Mouse (Mus musculus): ENCODE data around the gene Ints1. TPM values are rescaled to one million over a fixed set of nuclear protein-coding genes. Genes with fewer than 3 reads are reported as not detected.
"Not testable (repeated sequence)": the region's sequence is repeated elsewhere in the genome, so short reads cannot be mapped to it uniquely, and the experiment has no call there.

Ints1 gene
- total RNA-seq, 2 experiments from 2014 or later: 27.4 to 31.2 TPM

GRCm38 (mm10) chr5:139768216-139768615 is 7.3 kb downstream of the Ints1 start:
- peak in 1 of 2 experiments; percentile 3 for DNase-seq
- intact Hi-C loops (cut with DNase I): no loop called here

GRCm38 (mm10) chr5:139764296-139764695 is 11.2 kb downstream of the Ints1 start:
- intact Hi-C loops (cut with DNase I): no loop called here
- DNase-seq: no peak

GRCm38 (mm10) chr5:139758096-139758495 is 17.4 kb downstream of the Ints1 start:
- DNase-seq: no peak
- intact Hi-C loops (cut with DNase I): no loop called here

- intact Hi-C loops (cut with DNase I): no loop called here
- no peak for DNase-seq
These were observed 18.9 kb downstream of the Ints1 start for GRCm38 (mm10) chr5:139756586-139756985.

GRCm38 (mm10) chr5:139756135-139756534 is 19.3 kb downstream of the Ints1 start:
- intact Hi-C loops (cut with DNase I): no loop called here
- no peak for DNase-seq

GRCm38 (mm10) chr5:139754753-139755152 is 20.7 kb downstream of the Ints1 start:
- intact Hi-C loops (cut with DNase I): loop anchor here (5.0 kb wide), 1 partner anchor 217 kb away; no protein-coding TSS in a partner anchor
- DNase-seq: peak in 1 of 2 experiments; percentile 41

- peak; percentile 49 to 66 for DNase-seq
- intact Hi-C loops (cut with DNase I): loop anchor here (1.0 to 5.0 kb wide), 2 partner anchors 33 to 213 kb away; no protein-coding TSS in a partner anchor
These were observed 24.9 kb downstream of the Ints1 start for GRCm38 (mm10) chr5:139750535-139750934.

- intact Hi-C loops (cut with DNase I): loop anchor here (1.0 to 5.0 kb wide), 2 partner anchors 32 to 212 kb away; no protein-coding TSS in a partner anchor
- DNase-seq: no peak
These were observed 25.9 kb downstream of the Ints1 start for GRCm38 (mm10) chr5:139749413-139750125.

GRCm38 (mm10) chr5:139745771-139746170 is 29.7 kb downstream of the Ints1 start:
- no peak for DNase-seq
- intact Hi-C loops (cut with DNase I): no loop called here

GRCm38 (mm10) chr5:139742640-139743039 is 32.8 kb downstream of the Ints1 start:
- DNase-seq; intact Hi-C loops (cut with DNase I): not testable (repeated sequence)

GRCm38 (mm10) chr5:139738592-139739315 is 36.7 kb downstream of the Ints1 start:
- intact Hi-C loops (cut with DNase I): no loop called here
- no peak for DNase-seq

- no peak for DNase-seq
- intact Hi-C loops (cut with DNase I): no loop called here
These were observed 37.5 kb downstream of the Ints1 start for GRCm38 (mm10) chr5:139737841-139738591.

- no peak for DNase-seq
- intact Hi-C loops (cut with DNase I): no loop called here
These were observed 39.0 kb downstream of the Ints1 start for GRCm38 (mm10) chr5:139736504-139736940.

- intact Hi-C loops (cut with DNase I): no loop called here
- DNase-seq: peak; percentile 94 to 95
These were observed 39.6 kb downstream of the Ints1 start, which contains the start of gene Micall2 for GRCm38 (mm10) chr5:139735677-139736503. TSS of gene Micall2 (minus strand) at chr5:139736336.

GRCm38 (mm10) chr5:139734746-139735145 is 40.7 kb downstream of the Ints1 start:
- intact Hi-C loops (cut with DNase I): no loop called here
- no peak for DNase-seq

GRCm38 (mm10) chr5:139734016-139734415 is 41.5 kb downstream of the Ints1 start:
- no peak for DNase-seq
- intact Hi-C loops (cut with DNase I): no loop called here

GRCm38 (mm10) chr5:139732634-139733107 is 42.8 kb downstream of the Ints1 start:
- intact Hi-C loops (cut with DNase I): no loop called here
- DNase-seq: no peak

- intact Hi-C loops (cut with DNase I): no loop called here
- DNase-seq: no peak
These were observed 44.6 kb downstream of the Ints1 start for GRCm38 (mm10) chr5:139730712-139731486.

GRCm38 (mm10) chr5:139727261-139727660 is 48.2 kb downstream of the Ints1 start:
- intact Hi-C loops (cut with DNase I): no loop called here
- DNase-seq: no peak
